Mouse (Mus musculus) lung, postnatal 10 days (tissue): Measurements from ENCODE around the gene Il10rb.

ENCODE experiments used
- DNase-seq: peaks from one replicate; pipeline ENCODE4 v3.0.0; 2021

The Il10rb gene

GRCm38 (mm10) chr16:91384221-91384620 is 21.7 kb upstream of the Il10rb start:
- no peak for DNase-seq

DNA sequence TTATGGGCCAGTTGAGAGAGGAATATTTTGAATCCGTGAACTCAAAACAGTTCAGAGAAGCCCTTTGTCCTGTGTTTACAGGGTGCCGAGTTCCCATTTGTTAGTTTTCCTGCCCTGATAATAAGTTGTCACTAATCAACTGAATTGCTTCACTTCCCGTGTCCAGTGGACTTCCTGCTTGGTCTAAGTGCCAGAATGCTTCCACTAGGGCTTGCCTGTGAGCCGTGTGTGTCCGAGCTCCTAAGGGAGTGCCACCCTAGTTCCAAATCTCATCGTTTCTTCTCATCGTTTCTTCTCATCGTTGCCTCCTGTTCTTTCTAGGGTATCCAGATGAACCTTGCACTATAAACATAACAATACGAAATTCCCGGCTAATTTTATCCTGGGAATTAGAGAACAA is 20.3 kb upstream of the Il10rb start:
- peak; percentile 75 for DNase-seq

GRCm38 (mm10) chr16:91386419-91387120 is 19.4 kb upstream of the Il10rb start:
- no peak for DNase-seq

GRCm38 (mm10) chr16:91387121-91387486 is 18.9 kb upstream of the Il10rb start:
- DNase-seq = no peak

DNA sequence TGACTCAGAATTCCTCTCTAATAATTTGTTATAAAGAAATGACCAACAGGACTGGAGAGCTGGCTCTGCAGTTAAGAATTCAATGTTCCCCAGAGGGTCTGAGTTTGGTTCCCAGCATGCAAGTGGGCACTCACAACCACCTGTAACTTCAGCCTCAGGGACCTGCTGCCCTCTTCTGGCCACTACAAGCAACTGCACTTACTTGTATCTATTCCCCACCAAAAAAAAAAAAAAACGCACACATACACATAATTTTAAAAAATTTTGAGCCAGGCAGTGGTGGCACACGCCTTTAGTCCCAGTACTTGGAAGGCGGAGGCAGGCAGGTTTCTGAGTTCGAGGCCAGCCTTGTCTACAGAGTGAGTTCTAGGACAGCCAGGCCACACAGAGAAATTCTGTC is 15.9 kb upstream of the Il10rb start:
- no peak for DNase-seq

GRCm38 (mm10) chr16:91391421-91391820 is 14.5 kb upstream of the Il10rb start, which contains the start of gene Gm21970:
TSS of gene Gm21970 (plus strand) at chr16:91391721.
- DNase-seq = no peak

- DNase-seq = peak; percentile 28
Observed at GRCm38 (mm10) chr16:91394826-91395410, 11.0 kb upstream of the Il10rb start.

DNA sequence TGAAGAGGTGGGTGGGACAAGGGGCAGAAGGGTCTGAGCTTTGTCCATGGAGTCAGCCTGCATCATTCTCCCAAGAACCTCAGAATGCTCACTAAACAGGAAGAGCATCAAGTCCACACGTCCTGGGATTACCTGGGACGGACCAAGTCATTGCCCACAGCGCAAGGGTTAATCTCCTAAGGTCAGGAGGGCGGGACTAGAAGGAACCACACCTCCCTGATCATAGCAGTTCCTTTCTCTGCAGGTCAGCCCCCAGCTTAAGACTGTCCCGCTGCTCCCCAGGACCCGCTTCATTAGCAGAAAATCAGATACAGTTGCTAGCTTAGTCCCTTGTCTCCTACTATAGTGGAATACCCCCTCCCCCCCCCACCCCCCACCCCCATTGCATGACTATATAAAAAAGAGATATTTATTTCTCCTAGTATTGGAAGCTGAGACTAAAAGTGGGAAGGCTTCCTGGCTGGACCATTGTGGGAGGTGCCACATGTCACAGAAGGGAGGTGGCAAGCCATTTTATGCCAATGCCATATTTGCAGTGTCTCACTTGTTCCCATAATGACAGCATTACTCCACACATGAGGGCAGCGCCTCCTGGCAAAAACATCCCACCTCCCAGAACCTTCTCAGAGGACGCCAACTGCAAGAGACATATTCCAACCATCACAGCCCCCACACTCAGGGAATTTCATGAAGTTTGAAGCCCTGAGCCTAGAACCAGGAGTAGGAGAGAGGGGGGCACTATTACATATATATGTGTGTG is 10.2 kb upstream of the Il10rb start:
- no peak for DNase-seq

DNA sequence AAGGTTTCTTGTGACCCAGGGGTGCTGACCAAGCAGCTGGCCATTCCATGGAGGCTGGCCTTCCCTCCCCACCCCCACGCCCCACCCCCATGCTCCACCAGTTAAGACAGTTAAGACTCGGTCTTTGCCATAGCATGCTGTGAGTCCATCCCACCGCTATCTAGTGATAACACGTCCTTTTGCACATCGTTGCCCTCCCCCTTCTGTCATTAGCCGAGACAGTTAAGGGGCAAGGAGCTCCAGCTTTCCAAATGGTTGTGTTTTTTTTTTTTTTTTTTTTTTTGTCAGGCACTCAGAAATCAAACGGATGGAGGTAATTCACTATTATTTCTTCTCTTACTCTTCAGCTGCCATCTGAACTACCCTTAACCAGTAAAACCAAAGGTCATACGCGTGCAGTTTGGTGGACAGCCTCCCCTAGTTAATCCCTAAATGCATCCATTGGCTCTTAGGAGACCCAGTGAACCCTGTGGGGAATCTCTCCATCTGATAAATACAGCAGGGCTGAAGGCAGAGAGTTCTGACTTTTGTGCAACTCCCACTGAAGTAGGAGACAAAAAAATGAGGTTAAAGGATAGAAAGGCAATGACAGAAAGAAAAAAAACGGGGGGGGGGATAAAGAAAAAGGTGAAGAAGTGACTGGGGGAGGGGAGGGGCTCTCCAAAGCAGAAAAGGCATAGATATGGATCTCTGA is 9.0 kb upstream of the Il10rb start:
- no peak for DNase-seq

DNA sequence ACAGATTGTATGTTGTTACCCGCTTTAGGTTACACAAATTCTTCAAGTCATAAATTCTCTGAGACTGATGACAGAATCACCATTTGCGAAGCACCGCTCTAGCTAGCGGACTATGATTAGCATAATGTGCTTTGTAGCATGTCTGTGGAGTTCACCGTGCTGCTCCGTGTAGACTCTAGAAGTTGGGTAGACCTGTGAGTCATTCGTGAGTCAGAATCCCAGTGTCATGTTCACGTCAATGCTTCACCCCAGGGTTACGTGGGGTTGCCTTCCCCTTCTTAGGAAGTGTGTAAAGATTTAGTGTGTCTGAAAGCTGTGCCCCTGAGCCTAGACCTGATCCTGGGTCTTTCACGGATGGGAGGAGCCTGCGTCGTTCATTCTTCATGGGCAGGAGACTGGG is 7.9 kb upstream of the Il10rb start:
- DNase-seq = no peak

DNA sequence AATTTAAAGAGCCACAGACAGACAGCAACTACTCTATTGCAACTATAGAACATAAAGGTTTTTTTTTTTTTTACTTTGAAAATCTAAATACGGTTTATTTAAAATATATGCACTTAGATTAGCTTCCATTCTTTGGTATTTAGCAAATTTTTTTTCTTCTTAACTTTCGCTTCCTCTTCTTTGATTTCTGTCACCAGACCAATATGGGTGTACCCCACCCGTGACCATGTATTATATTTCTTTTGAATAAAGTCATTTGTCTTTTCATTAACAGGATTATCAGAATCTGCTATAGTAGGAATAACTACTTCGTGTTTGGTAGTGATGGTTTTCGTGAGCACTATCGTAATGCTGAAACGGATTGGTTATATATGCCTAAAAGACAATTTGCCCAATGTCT is 7.0 kb upstream of the Il10rb start:
- no peak for DNase-seq

DNA sequence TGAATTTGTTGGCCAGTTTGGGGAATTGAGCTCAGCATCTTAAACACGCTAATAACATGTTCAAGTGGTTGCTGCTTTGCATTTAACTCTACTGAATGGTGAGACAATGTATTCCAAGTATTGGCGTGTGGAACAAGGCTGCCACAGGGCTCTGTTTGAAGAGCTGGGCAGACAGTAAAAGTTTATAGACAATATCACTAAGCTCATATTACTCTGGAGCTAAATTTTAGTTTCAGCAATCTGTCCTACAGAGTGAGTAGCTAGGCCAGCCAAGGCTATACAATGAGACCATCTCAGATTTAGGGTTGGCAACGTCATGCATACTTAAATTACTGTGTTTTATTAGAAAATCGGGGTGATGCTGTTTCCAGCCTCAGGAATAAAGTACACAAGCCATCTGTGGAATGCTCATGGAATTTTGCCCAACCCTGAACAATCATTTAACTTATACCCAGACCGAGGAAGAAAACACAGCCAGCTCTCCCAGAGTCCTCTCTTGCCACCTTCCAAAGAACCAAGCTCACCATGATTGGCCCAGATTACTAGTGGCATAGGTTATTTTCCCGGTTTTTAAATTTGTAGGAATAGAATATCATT is 4.3 kb upstream of the Il10rb start:
- no peak for DNase-seq

- no peak for DNase-seq
Observed at GRCm38 (mm10) chr16:91403784-91404183, 2.2 kb upstream of the Il10rb start.

DNA sequence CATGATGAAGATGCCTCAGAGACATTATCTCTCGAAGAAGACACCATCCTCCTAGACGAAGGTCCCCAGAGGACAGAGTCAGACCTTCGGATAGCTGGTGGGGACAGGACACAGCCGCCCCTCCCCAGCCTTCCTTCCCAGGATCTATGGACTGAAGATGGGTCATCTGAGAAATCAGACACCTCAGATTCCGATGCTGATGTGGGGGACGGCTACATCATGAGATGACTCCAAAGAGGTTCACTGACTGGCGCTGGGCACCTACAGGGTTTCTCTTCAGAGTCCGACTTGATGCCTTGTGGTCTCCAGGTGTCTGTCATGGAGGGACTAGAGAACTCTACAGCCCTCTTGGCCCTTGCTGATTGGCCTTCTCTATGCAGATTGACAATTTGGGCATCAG is 1.8 kb upstream of the Il10rb start:
- DNase-seq = no peak

DNA sequence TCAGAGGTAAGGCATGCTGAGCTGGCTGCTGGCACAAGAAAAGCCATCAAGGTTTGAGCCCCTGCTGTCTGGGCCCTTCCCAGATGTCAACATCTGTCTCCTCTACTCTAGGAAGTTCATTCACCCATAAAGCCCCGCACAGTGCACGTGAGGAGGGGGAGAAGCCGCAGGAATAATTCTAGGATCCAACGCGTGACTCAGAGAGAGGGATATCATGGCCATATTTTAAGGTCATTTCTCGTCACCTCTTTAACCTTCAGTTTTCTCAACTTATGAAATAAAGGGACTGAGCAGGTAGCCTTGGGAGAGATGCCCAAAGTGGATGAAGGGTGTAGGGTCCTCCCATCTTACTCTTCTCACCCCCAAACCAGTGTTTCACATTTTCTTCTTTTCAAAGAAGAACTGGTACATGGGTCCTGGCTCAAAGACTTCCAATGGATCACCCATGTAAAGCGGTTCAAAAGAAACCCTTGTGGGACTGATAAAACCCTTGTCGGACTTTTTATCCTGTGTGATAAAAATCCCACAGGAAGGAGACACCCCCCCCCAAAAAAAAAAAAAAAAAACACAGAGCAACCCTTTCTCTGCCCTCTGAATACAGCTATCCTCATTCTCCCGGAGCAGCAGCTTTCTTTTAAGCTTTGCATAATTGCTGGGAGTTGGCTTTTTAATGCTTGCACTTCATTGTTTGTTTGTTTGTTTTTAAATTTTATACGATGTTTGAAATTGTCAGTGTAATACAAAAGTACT is 961 bp upstream of the Il10rb start:
- DNase-seq = no peak

DNA sequence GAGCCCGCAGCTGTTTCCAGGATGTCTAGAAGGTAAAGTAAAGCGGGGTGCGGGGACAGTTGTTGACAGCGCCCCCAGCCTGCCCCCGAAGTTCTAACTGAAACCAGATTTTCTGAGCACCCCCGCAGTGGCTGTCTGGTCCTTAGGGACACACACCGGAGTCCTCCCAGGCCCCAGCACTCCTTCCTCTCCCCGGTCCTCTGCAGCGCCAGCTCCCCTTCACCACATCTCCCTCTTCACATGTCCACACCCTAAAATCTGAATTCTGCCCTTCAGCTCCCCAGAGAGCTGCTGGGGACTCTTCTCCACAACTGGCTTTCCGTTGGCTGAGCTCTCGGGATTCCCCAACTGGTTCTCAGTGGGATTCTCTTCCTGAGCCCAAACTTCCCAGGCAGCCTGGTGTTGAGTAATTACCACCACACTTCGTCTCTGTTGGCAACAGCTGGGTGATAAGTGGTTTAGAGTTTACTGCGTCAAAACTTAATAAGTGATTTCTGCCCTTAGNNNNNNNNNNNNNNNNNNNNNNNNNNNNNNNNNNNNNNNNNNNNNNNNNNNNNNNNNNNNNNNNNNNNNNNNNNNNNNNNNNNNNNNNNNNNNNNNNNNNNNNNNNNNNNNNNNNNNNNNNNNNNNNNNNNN is 739 bp downstream of the Il10rb start:
- peak; percentile 66 for DNase-seq

- no peak for DNase-seq
Observed at GRCm38 (mm10) chr16:91413102-91413844, 7.3 kb downstream of the Il10rb start.

DNA sequence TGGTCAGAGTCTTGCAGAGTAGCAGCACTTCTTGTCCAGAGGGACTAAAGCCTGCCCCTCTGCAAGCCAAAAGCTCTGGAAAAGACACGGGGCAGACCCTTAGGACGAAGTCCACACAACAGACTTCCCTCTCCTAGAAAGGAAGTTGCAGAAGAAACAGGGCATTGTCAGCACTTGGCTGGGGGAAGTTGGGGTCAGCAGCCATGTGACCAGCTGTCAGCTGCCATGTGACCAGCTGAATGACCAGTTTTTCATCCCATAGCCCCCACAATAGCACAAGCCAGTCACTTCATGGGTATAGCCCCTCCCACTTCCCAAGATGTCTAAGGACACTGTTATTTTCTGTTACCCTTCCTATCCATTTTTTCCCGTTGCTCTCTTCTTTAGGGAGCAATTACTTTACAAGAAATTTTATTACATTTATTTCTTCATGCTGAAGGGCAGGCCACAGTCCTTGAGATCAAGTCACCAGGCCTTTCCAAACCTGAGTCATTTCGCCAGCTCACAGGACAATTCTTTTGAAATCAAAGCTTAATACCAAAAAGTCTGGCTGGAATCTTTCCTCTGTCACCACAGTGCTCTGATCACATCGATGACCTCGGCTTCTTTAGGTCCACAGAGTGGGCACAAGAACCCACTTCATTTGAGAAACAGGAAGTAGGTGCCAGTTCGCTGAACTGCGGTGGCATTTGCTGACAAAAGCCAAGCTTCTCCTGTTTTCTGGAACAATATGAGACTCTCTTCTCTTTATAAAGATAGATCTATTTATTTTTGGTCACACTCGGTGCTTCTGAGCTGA is 9.6 kb downstream of the Il10rb start:
- DNase-seq = no peak

- no peak for DNase-seq
Observed at GRCm38 (mm10) chr16:91416357-91416756, 10.4 kb downstream of the Il10rb start.

- DNase-seq = no peak
Observed at GRCm38 (mm10) chr16:91416938-91417337, 11.0 kb downstream of the Il10rb start.
